Mouse (Mus musculus): ENCODE measurements around the gene Acvr1.

The Acvr1 gene

DNA sequence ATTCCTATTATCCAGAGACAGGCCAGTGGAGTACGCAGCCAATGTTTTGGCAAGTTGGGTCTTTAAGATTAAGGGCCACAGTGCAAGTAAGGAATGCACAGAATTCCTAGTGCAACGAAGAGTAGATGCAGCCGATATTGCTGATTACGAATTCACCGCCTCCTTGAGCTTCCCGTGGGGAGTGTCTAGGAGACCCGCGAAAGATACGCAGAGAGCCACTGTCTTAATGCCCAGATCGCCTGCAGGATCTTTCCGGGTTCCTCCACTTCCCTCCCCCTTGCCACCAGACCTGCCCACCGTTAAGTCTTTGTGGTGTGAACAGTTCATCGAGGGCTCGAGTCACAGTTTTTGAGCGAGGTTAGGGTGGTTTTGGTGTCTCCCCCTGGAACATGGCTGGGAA, 120.0 kb downstream of the Acvr1 start:
- H3K9me3 ChIP-seq (ENCODE audit: low read length), result no peaks in the 10 kb centered on the region
- no peak for TF ChIP-seq CTCF (conservative IDR thresholded peaks at IDR 0.05; ENCODE audit: low read length)
- TF ChIP-seq NANOG (IDR thresholded peaks at IDR 0.05; ENCODE audit: borderline replicate concordance, low read length), result no peak
- no peak for TF ChIP-seq POU5F1 (IDR thresholded peaks at IDR 0.05; ENCODE audit: borderline replicate concordance, low read length)
- peaks cover 14% of the 10 kb centered on the region for H3K36me3 ChIP-seq (ENCODE audit: insufficient read depth, low read length)
- no peaks in the 10 kb centered on the region for H3K27me3 ChIP-seq (ENCODE audit: insufficient read depth, low read length)
- no peaks in the 10 kb centered on the region for H3K4me1 ChIP-seq (replicated peaks; ENCODE audit: low read depth, low read length)
- H3K4me3 ChIP-seq (replicated peaks; ENCODE audit: low read length), result no peak overlapping the region

DNA sequence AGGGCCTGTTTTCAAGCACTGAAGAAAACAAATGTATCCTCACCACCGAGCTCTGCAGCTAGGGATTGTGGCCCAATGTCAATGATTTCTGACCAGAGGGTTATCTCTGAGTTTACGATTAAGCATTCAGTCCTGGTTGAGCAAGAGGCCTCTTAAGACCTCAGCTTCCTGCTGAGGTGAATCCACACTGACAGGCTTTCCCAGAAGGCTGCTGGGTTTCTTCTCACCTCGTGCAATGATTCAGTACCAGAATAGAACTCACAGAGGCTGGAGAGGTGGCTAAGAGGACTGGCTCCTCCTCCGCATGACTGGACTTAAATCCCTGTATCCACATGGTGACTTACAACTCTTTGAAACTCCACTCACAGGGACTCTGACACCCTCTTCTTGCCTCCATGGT, 123.8 kb downstream of the Acvr1 start:
- H3K27me3 ChIP-seq (ENCODE audit: insufficient read depth, low read length), result no peaks in the 10 kb centered on the region
- no peak for TF ChIP-seq CTCF (conservative IDR thresholded peaks at IDR 0.05; ENCODE audit: low read length)
- no peak for TF ChIP-seq POU5F1 (IDR thresholded peaks at IDR 0.05; ENCODE audit: borderline replicate concordance, low read length)
- TF ChIP-seq NANOG (IDR thresholded peaks at IDR 0.05; ENCODE audit: borderline replicate concordance, low read length), result no peak
- no peak overlapping the region for H3K4me3 ChIP-seq (replicated peaks; ENCODE audit: low read length)
- no peaks in the 10 kb centered on the region for H3K4me1 ChIP-seq (replicated peaks; ENCODE audit: low read depth, low read length)
- H3K9me3 ChIP-seq (ENCODE audit: low read length), result no peaks in the 10 kb centered on the region
- H3K36me3 ChIP-seq (ENCODE audit: insufficient read depth, low read length), result peaks cover 14% of the 10 kb centered on the region

GRCm38 (mm10) chr2:58436911-58437310, 130.0 kb downstream of the Acvr1 start:
- Histone ChIP-seq H3K36me3 (ENCODE audit: insufficient read depth, low read length) (no peaks in the 10 kb centered on the region), H3K4me1 (replicated peaks; ENCODE audit: low read depth, low read length) (no peaks in the 10 kb centered on the region), H3K27me3 (ENCODE audit: insufficient read depth, low read length) (no peaks in the 10 kb centered on the region), H3K9me3 (ENCODE audit: low read length) (no peaks in the 10 kb centered on the region), H3K4me3 (replicated peaks; ENCODE audit: low read length) (no peak overlapping the region)
- no peak for TF ChIP-seq POU5F1 (IDR thresholded peaks at IDR 0.05; ENCODE audit: borderline replicate concordance, low read length)
- no peak for TF ChIP-seq NANOG (IDR thresholded peaks at IDR 0.05; ENCODE audit: borderline replicate concordance, low read length)
- TF ChIP-seq CTCF (conservative IDR thresholded peaks at IDR 0.05; ENCODE audit: low read length), result no peak

DNA sequence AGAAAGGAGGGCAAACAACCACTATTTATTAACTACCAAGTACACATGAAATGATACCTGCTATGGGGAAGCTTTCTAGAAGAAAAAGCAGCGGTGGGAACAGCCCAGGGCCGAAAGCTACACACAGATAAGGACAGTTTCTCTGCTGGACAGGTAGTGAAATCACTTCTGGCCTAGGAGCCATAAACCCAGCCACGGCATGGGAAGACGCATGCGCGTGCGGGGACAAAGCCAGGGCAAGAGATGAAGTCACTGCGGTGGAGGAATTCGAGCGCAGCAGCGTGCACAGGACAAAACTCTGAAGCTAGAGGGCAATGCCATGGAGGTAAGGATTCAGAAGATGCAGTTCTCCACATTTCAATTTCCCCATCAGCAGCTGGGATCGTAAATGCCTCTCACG, 131.4 kb downstream of the Acvr1 start:
- Histone ChIP-seq H3K9me3 (ENCODE audit: low read length) (no peaks in the 10 kb centered on the region), H3K4me1 (replicated peaks; ENCODE audit: low read depth, low read length) (no peaks in the 10 kb centered on the region), H3K4me3 (replicated peaks; ENCODE audit: low read length) (no peak overlapping the region), H3K27me3 (ENCODE audit: insufficient read depth, low read length) (no peaks in the 10 kb centered on the region), H3K36me3 (ENCODE audit: insufficient read depth, low read length) (no peaks in the 10 kb centered on the region)
- TF ChIP-seq CTCF (conservative IDR thresholded peaks at IDR 0.05; ENCODE audit: low read length) (no peak), NANOG (IDR thresholded peaks at IDR 0.05; ENCODE audit: borderline replicate concordance, low read length) (no peak), POU5F1 (IDR thresholded peaks at IDR 0.05; ENCODE audit: borderline replicate concordance, low read length) (no peak)

DNA sequence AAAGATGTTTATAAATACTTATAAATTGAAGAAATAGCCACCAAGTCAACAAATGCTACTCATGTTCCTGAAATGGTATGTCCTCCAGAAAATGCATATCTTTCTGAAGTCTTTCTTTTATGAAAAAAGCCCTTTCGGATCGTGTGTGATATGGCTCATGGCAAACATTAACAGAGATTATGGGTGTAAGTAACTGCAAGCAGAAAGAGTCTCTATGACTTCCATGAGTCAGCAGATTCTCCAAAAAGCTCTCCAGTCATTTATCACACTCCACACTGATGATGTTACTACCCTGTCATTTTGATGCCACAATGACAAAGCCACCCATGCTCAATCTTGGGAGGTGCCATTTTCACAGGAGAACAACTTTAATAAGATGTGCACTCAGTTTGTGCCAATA, 132.5 kb downstream of the Acvr1 start:
- TF ChIP-seq NANOG (IDR thresholded peaks at IDR 0.05; ENCODE audit: borderline replicate concordance, low read length) (no peak), CTCF (conservative IDR thresholded peaks at IDR 0.05; ENCODE audit: low read length) (no peak), POU5F1 (IDR thresholded peaks at IDR 0.05; ENCODE audit: borderline replicate concordance, low read length) (no peak)
- no peaks in the 10 kb centered on the region for H3K9me3 ChIP-seq (ENCODE audit: low read length)
- H3K36me3 ChIP-seq (ENCODE audit: insufficient read depth, low read length), result no peaks in the 10 kb centered on the region
- H3K27me3 ChIP-seq (ENCODE audit: insufficient read depth, low read length), result no peaks in the 10 kb centered on the region
- no peak overlapping the region for H3K4me3 ChIP-seq (replicated peaks; ENCODE audit: low read length)
- no peaks in the 10 kb centered on the region for H3K4me1 ChIP-seq (replicated peaks; ENCODE audit: low read depth, low read length)

DNA sequence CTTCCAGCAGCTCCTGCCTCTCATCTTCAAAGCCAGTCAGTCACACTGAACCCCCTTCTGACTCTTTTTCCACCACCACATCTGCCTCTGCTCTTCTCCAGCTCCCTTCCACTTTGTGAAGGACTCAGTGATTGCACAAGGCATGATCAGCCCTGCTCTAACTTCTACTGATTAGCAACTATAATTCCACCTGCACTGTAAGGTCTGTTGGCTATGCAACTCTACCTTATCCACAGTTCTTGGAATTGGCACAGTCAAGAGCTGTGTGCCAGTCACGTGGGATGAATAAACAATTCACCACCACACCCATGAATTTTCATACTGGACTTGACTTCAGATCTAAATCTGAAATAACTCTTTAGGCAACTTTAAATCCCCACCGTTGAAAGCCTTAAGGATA, 133.6 kb downstream of the Acvr1 start:
- no peak overlapping the region for H3K4me3 ChIP-seq (replicated peaks; ENCODE audit: low read length)
- H3K27me3 ChIP-seq (ENCODE audit: insufficient read depth, low read length), result no peaks in the 10 kb centered on the region
- H3K36me3 ChIP-seq (ENCODE audit: insufficient read depth, low read length), result no peaks in the 10 kb centered on the region
- TF ChIP-seq POU5F1 (IDR thresholded peaks at IDR 0.05; ENCODE audit: borderline replicate concordance, low read length), result no peak
- no peak for TF ChIP-seq NANOG (IDR thresholded peaks at IDR 0.05; ENCODE audit: borderline replicate concordance, low read length)
- TF ChIP-seq CTCF (conservative IDR thresholded peaks at IDR 0.05; ENCODE audit: low read length), result no peak
- no peaks in the 10 kb centered on the region for H3K4me1 ChIP-seq (replicated peaks; ENCODE audit: low read depth, low read length)
- H3K9me3 ChIP-seq (ENCODE audit: low read length), result no peaks in the 10 kb centered on the region

DNA sequence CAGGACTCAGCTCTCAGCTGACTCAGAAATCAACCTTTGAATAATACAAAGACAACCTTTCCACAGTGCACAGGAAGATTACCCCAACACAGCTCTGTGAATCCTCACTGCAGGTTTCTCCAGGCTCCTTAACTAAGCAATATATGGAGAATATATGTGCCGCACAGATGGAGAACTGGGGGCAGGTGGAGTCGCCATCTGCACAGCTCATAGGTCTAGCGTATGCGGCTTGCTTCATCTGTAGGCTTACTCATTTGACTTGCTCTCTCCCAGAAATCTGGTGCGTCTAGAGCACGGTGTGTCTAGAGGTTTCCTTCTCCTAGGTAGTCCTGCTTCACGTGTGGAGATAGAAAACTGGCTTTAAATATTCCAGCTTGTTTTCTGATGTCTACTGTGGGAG, 134.7 kb downstream of the Acvr1 start:
- no peaks in the 10 kb centered on the region for H3K27me3 ChIP-seq (ENCODE audit: insufficient read depth, low read length)
- H3K4me1 ChIP-seq (replicated peaks; ENCODE audit: low read depth, low read length), result no peaks in the 10 kb centered on the region
- no peak overlapping the region for H3K4me3 ChIP-seq (replicated peaks; ENCODE audit: low read length)
- H3K36me3 ChIP-seq (ENCODE audit: insufficient read depth, low read length), result no peaks in the 10 kb centered on the region
- H3K9me3 ChIP-seq (ENCODE audit: low read length), result 0 out of 2 replicates have a peak, but pooled peaks cover 4% of the 10 kb centered on the region
- TF ChIP-seq CTCF (conservative IDR thresholded peaks at IDR 0.05; ENCODE audit: low read length) (no peak), POU5F1 (IDR thresholded peaks at IDR 0.05; ENCODE audit: borderline replicate concordance, low read length) (no peak), NANOG (IDR thresholded peaks at IDR 0.05; ENCODE audit: borderline replicate concordance, low read length) (no peak)

- TF ChIP-seq NANOG (IDR thresholded peaks at IDR 0.05; ENCODE audit: borderline replicate concordance, low read length) (no peak), POU5F1 (IDR thresholded peaks at IDR 0.05; ENCODE audit: borderline replicate concordance, low read length) (no peak), CTCF (conservative IDR thresholded peaks at IDR 0.05; ENCODE audit: low read length) (no peak)
- Histone ChIP-seq H3K4me3 (replicated peaks; ENCODE audit: low read length) (no peak overlapping the region), H3K9me3 (ENCODE audit: low read length) (peaks cover 26% of the 10 kb centered on the region), H3K36me3 (ENCODE audit: insufficient read depth, low read length) (no peaks in the 10 kb centered on the region), H3K4me1 (replicated peaks; ENCODE audit: low read depth, low read length) (no peaks in the 10 kb centered on the region), H3K27me3 (ENCODE audit: insufficient read depth, low read length) (no peaks in the 10 kb centered on the region)
Observed at GRCm38 (mm10) chr2:58425436-58426004, 141.4 kb downstream of the Acvr1 start.

DNA sequence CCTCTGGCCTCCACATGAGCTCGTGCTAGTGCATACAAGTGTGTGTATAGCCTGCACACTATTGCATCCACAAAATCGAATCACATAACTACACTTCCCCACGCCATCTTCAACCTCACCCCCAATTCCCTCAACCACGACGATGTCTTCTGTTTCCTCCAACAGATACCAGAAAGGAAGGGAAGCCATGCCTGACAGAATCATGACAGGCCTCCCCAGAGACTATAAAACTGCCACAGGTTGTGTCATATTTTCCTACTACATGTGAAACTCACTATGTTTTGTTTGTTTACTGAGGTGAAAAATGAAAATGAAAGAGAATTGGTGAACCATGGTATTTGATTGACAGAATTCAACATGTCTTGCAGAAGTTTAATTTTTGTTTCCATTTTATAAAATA, 143.6 kb downstream of the Acvr1 start:
- H3K4me1 ChIP-seq (replicated peaks; ENCODE audit: low read depth, low read length), result no peaks in the 10 kb centered on the region
- no peaks in the 10 kb centered on the region for H3K27me3 ChIP-seq (ENCODE audit: insufficient read depth, low read length)
- no peak for TF ChIP-seq CTCF (conservative IDR thresholded peaks at IDR 0.05; ENCODE audit: low read length)
- no peak for TF ChIP-seq NANOG (IDR thresholded peaks at IDR 0.05; ENCODE audit: borderline replicate concordance, low read length)
- TF ChIP-seq POU5F1 (IDR thresholded peaks at IDR 0.05; ENCODE audit: borderline replicate concordance, low read length), result no peak
- no peak overlapping the region for H3K4me3 ChIP-seq (replicated peaks; ENCODE audit: low read length)
- peaks cover 26% of the 10 kb centered on the region for H3K9me3 ChIP-seq (ENCODE audit: low read length)
- H3K36me3 ChIP-seq (ENCODE audit: insufficient read depth, low read length), result no peaks in the 10 kb centered on the region
